Mouse (Mus musculus): ENCODE data around the gene Hnrnpa3. TPM values are rescaled to one million over a fixed set of nuclear protein-coding genes. Genes with fewer than 3 reads are reported as not detected.
"Not testable (repeated sequence)": the region's sequence is repeated elsewhere in the genome, so short reads cannot be mapped to it uniquely, and the experiment has no call there.

The Hnrnpa3 gene
- 86.9 and 90.7 TPM in 2 replicates for polyA plus RNA-seq (2015; fragmentation: Nextera tagmentation; extraction: Ambion mirVana)

GRCm38 (mm10) chr2:75658727-75659628 is at the start of gene Hnrnpa3:
TSS of gene Hnrnpa3 (plus strand) at chr2:75659261.
- Histone ChIP-seq H3K4me1 (ENCODE audit: insufficient read depth) (peaks cover 14% of the 10 kb centered on the region), H3K4me3 (ENCODE audit: low read depth, low read length) (peak within 1 kb of the TSS; percentile 97), H3K9ac (replicated peaks) (peak within 1 kb of the TSS; percentile 99), H3K27me3 (ENCODE audit: insufficient read depth, low read length) (no peaks in the 10 kb centered on the region), H3K9me3 (ENCODE audit: low read length) (no peaks in the 10 kb centered on the region), H3K27ac (ENCODE audit: low read depth) (peak within 1 kb of the TSS; percentile 99), H3K36me3 (replicated peaks; ENCODE audit: insufficient read depth, low read length) (peaks cover 27% of the 10 kb centered on the region), H3K4me2 (ENCODE audit: low read depth, low read length) (peak within 1 kb of the TSS; percentile 90)
- TF ChIP-seq EP300 (IDR thresholded peaks at IDR 0.05; ENCODE audit: low read depth) (peak; percentile 29; the same call in 1 of the 2 replicates), CTCF (IDR thresholded peaks at IDR 0.05; ENCODE audit: low read depth) (peak; percentile 4; the same call in 1 of the 2 replicates)
- under 1% methylated on average over 75 of the region's 102 CpGs for WGBS (ENCODE audit: insufficient replicate concordance)
- ATAC-seq, result peak; percentile 93
- DNase-seq, result peak; percentile 98

GRCm38 (mm10) chr2:75609971-75610370 is 49.1 kb upstream of the Hnrnpa3 start:
- TF ChIP-seq CTCF (IDR thresholded peaks at IDR 0.05; ENCODE audit: low read depth), result no peak
- TF ChIP-seq EP300 (IDR thresholded peaks at IDR 0.05; ENCODE audit: low read depth), result no peak
- DNase-seq, result no peak
- whole genome bisulfite sequencing (ENCODE audit: insufficient replicate concordance), result 56% methylated on average over 15 of the region's 15 CpGs
- no peaks in the 10 kb centered on the region for H3K36me3 ChIP-seq (replicated peaks; ENCODE audit: insufficient read depth, low read length)
- ATAC-seq, result no peak
- peak overlapping the region; percentile 21; the same call in 1 of the 2 replicates for H3K9ac ChIP-seq (replicated peaks)
- peak overlapping the region; percentile 47; the same call in 1 of the 2 replicates for H3K4me2 ChIP-seq (ENCODE audit: low read depth, low read length)
- H3K4me3 ChIP-seq (ENCODE audit: low read depth, low read length), result no peak overlapping the region
- H3K9me3 ChIP-seq (ENCODE audit: low read length), result no peaks in the 10 kb centered on the region
- H3K27me3 ChIP-seq (ENCODE audit: insufficient read depth, low read length), result peaks cover 16% of the 10 kb centered on the region; the same call in 1 of the 2 replicates
- H3K4me1 ChIP-seq (ENCODE audit: insufficient read depth), result peaks cover 13% of the 10 kb centered on the region
- peak overlapping the region; percentile 64 for H3K27ac ChIP-seq (ENCODE audit: low read depth)

DNA sequence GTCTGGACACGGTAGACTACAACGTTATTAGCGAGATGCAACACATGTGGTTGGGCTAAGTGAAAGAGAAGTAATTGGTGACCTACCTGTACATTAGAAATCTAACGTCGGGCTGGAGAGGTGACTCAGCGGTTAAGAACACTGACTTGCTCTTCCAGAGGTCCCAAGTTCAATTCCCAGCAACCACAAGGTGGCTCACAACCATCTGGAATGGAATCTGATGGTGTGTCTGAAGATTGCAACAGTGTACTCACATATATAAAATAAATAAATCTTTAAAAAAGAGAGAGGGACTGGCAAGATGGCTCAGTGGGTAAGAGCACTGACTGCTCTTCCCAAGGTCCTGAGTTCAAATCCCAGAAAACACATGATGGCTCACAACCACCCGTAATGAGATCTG is 48.5 kb upstream of the Hnrnpa3 start:
- peaks cover 16% of the 10 kb centered on the region; the same call in 1 of the 2 replicates for H3K27me3 ChIP-seq (ENCODE audit: insufficient read depth, low read length)
- H3K4me1 ChIP-seq (ENCODE audit: insufficient read depth), result peaks cover 13% of the 10 kb centered on the region
- 71% methylated on average over 7 of the region's 7 CpGs for WGBS (ENCODE audit: insufficient replicate concordance)

DNA sequence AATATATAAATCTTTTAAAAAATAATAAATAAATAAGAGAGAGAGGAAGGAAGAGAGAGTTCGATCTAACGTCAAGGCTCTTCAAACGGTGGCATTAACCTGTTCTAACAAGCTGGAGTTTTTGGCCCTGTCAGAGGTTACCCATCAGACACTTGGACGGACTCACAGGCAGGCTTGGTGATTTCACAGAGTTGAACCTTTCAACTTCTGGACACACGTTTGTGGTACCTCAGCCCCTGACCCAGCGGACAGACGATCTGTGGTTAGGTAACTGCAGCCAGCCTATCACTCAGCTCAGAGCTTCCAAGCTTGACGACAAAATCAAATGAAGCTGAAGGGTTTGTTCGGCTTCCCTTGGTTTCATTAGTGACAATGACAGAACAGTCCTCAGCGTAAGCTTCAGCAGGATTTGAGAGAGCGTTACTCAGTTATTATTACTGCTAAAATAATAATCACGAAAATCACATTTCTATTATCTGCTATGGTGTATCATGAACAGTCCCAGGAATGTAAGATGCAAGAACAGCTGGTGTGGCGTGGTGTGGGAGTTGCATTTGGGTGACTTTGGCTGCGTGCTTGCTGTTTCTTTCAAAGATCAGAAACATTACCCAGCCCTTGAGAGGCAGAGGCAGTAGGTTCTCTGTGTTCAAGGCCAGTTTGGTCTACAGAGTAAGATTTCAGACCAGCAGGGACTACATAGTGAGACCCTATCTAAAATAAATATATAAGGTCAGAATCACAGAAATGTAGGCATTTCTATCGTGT is 47.8 kb upstream of the Hnrnpa3 start:
- H3K27ac ChIP-seq (ENCODE audit: low read depth), result no peak overlapping the region
- no peaks in the 10 kb centered on the region for H3K36me3 ChIP-seq (replicated peaks; ENCODE audit: insufficient read depth, low read length)
- H3K4me3 ChIP-seq (ENCODE audit: low read depth, low read length), result no peak overlapping the region
- DNase-seq (no peak), ATAC-seq (no peak)
- WGBS (ENCODE audit: insufficient replicate concordance), result 70% methylated on average over 15 of the region's 15 CpGs
- H3K4me2 ChIP-seq (ENCODE audit: low read depth, low read length), result no peak overlapping the region
- H3K27me3 ChIP-seq (ENCODE audit: insufficient read depth, low read length), result peaks cover 16% of the 10 kb centered on the region; the same call in 1 of the 2 replicates
- H3K4me1 ChIP-seq (ENCODE audit: insufficient read depth), result peaks cover 13% of the 10 kb centered on the region
- H3K9me3 ChIP-seq (ENCODE audit: low read length), result no peaks in the 10 kb centered on the region
- TF ChIP-seq EP300 (IDR thresholded peaks at IDR 0.05; ENCODE audit: low read depth) (no peak), CTCF (IDR thresholded peaks at IDR 0.05; ENCODE audit: low read depth) (no peak)
- no peak overlapping the region for H3K9ac ChIP-seq (replicated peaks)

More for the DNA sequence above, 48.5 kb upstream of the Hnrnpa3 start:
- H3K9ac ChIP-seq (replicated peaks); DNase-seq; ATAC-seq; H3K4me3 ChIP-seq (ENCODE audit: low read depth, low read length); H3K4me2 ChIP-seq (ENCODE audit: low read depth, low read length); H3K27ac ChIP-seq (ENCODE audit: low read depth); H3K36me3 ChIP-seq (replicated peaks; ENCODE audit: insufficient read depth, low read length); H3K9me3 ChIP-seq (ENCODE audit: low read length): not testable (repeated sequence)

GRCm38 (mm10) chr2:75612006-75612405 is 47.1 kb upstream of the Hnrnpa3 start:
- no peak overlapping the region for H3K4me2 ChIP-seq (ENCODE audit: low read depth, low read length)
- peaks cover 16% of the 10 kb centered on the region; the same call in 1 of the 2 replicates for H3K27me3 ChIP-seq (ENCODE audit: insufficient read depth, low read length)
- DNase-seq (no peak), ATAC-seq (no peak)
- peaks cover 13% of the 10 kb centered on the region for H3K4me1 ChIP-seq (ENCODE audit: insufficient read depth)
- H3K36me3 ChIP-seq (replicated peaks; ENCODE audit: insufficient read depth, low read length), result no peaks in the 10 kb centered on the region
- H3K9me3 ChIP-seq (ENCODE audit: low read length), result no peaks in the 10 kb centered on the region
- 78% methylated on average over 2 of the region's 2 CpGs for WGBS (ENCODE audit: insufficient replicate concordance)
- H3K4me3 ChIP-seq (ENCODE audit: low read depth, low read length), result no peak overlapping the region
- no peak overlapping the region for H3K27ac ChIP-seq (ENCODE audit: low read depth)
- H3K9ac ChIP-seq (replicated peaks), result no peak overlapping the region
- TF ChIP-seq EP300 (IDR thresholded peaks at IDR 0.05; ENCODE audit: low read depth), result no peak
- no peak for TF ChIP-seq CTCF (IDR thresholded peaks at IDR 0.05; ENCODE audit: low read depth)

All from liver, postnatal 0 days (tissue).